Mouse (Mus musculus) adipocyte (in vitro differentiated cells): ENCODE data around the gene Synm.

Experiments
- DNase-seq: peaks from one replicate; pipeline ENCODE4 v3.0.0-alpha.2; 2016; ENCODE audit warnings: low spot score

The Synm gene

GRCm38 (mm10) chr7:67749441-67750239 is 9.9 kb downstream of the Synm start:
- DNase-seq, result peak; percentile 6

GRCm38 (mm10) chr7:67747731-67748305 is 11.7 kb downstream of the Synm start:
- no peak for DNase-seq

- no peak for DNase-seq
These were observed 17.8 kb downstream of the Synm start for GRCm38 (mm10) chr7:67741706-67742105.

GRCm38 (mm10) chr7:67740796-67741195 is 18.7 kb downstream of the Synm start:
- DNase-seq, result peak; percentile 34

- peak; percentile 14 for DNase-seq
These were observed 19.2 kb downstream of the Synm start for GRCm38 (mm10) chr7:67740382-67740781.

- DNase-seq, result no peak
These were observed 27.3 kb downstream of the Synm start for GRCm38 (mm10) chr7:67732276-67732675.

GRCm38 (mm10) chr7:67730431-67731110 is 29.0 kb downstream of the Synm start:
- DNase-seq, result peak; percentile 21

GRCm38 (mm10) chr7:67728809-67729208 is 30.7 kb downstream of the Synm start:
- no peak for DNase-seq

- no peak for DNase-seq
These were observed 31.3 kb downstream of the Synm start for GRCm38 (mm10) chr7:67728203-67728602.

- DNase-seq, result no peak
These were observed 34.5 kb downstream of the Synm start for GRCm38 (mm10) chr7:67725016-67725415.

GRCm38 (mm10) chr7:67724536-67724935 is 35.0 kb downstream of the Synm start:
- DNase-seq, result no peak

- no peak for DNase-seq
These were observed 37.4 kb downstream of the Synm start for GRCm38 (mm10) chr7:67722163-67722562.

- no peak for DNase-seq
These were observed 40.7 kb downstream of the Synm start for GRCm38 (mm10) chr7:67718804-67719203.

- DNase-seq, result no peak
These were observed 42.0 kb downstream of the Synm start for GRCm38 (mm10) chr7:67717520-67717919.

GRCm38 (mm10) chr7:67716925-67717324 is 42.6 kb downstream of the Synm start:
- DNase-seq, result no peak

- DNase-seq, result no peak
These were observed 43.2 kb downstream of the Synm start for GRCm38 (mm10) chr7:67716213-67716878.

GRCm38 (mm10) chr7:67715176-67715575 is 44.4 kb downstream of the Synm start:
- DNase-seq, result no peak

- no peak for DNase-seq
These were observed 45.6 kb downstream of the Synm start for GRCm38 (mm10) chr7:67713820-67714510.

- DNase-seq, result no peak
These were observed 49.3 kb downstream of the Synm start for GRCm38 (mm10) chr7:67710216-67710615.

GRCm38 (mm10) chr7:67708160-67708559 is 51.4 kb downstream of the Synm start:
- no peak for DNase-seq

- DNase-seq, result no peak
These were observed 58.2 kb downstream of the Synm start for GRCm38 (mm10) chr7:67701252-67701914.
